Mouse (Mus musculus): ENCODE results near the gene Fzr1. TPM values are rescaled to one million over a fixed set of nuclear protein-coding genes. Genes with fewer than 3 reads are reported as not detected.

Fzr1 gene
- polyA plus RNA-seq, 1 experiment from 2014 or later = 51.4 TPM

- no peaks in the 10 kb centered on the region for H3K9me3 ChIP-seq (ENCODE audit: control insufficient read depth, low read length)
- ATAC-seq (ENCODE audit: low FRiP score, low TSS enrichment) (no peak), DNase-seq (ENCODE audit: low spot score) (no peak)
- H3K27me3 ChIP-seq (ENCODE audit: control insufficient read depth, insufficient read depth, low read length) = no peaks in the 10 kb centered on the region
- H3K27ac ChIP-seq (replicated peaks) = peak overlapping the region; percentile 89
- 71% methylated on average over 11 of the region's 11 CpGs for WGBS
- peaks cover 14% of the 10 kb centered on the region for H3K4me1 ChIP-seq (replicated peaks; ENCODE audit: control insufficient read depth, insufficient read depth)
- no peak overlapping the region for H3K4me3 ChIP-seq (ENCODE audit: low read depth, low read length)
- no peak overlapping the region for H3K4me2 ChIP-seq (replicated peaks; ENCODE audit: low read depth)
- no peaks in the 10 kb centered on the region for H3K36me3 ChIP-seq (ENCODE audit: control insufficient read depth, insufficient read depth, low read length)
- no peak overlapping the region for H3K9ac ChIP-seq (ENCODE audit: low read length)
- TF ChIP-seq CTCF (IDR thresholded peaks at IDR 0.05; ENCODE audit: low read depth) (no peak), EP300 (optimal IDR thresholded peaks at IDR 0.05) (no peak)
These were observed 44.0 kb downstream of the Fzr1 start for GRCm38 (mm10) chr10:81334324-81334723.

DNA sequence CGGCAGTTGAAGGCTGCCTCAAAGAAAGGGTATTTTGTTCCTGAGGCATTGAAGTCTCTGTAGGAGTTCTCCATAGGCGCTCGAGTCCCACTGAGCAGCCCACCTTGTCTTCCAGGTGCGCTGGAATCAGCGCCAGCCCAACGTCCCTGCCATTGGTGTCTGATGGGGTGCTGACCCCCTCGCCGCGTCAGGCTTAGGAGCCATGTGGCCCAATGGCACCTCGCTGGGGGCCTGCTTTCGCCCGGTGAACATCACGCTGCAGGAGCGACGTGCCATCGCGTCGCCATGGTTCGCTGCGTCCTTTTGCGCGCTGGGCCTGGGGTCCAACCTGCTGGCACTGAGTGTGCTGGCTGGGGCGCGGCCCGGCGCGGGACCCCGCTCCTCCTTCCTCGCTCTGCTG is 46.0 kb downstream of the Fzr1 start:
- Histone ChIP-seq H3K27me3 (ENCODE audit: control insufficient read depth, insufficient read depth, low read length) (no peaks in the 10 kb centered on the region), H3K9me3 (ENCODE audit: control insufficient read depth, low read length) (no peaks in the 10 kb centered on the region), H3K4me1 (replicated peaks; ENCODE audit: control insufficient read depth, insufficient read depth) (peaks cover 16% of the 10 kb centered on the region), H3K4me3 (ENCODE audit: low read depth, low read length) (peak overlapping the region; percentile 10; the same call in 1 of the 2 replicates), H3K4me2 (replicated peaks; ENCODE audit: low read depth) (no peak overlapping the region), H3K36me3 (ENCODE audit: control insufficient read depth, insufficient read depth, low read length) (no peaks in the 10 kb centered on the region), H3K9ac (ENCODE audit: low read length) (peak overlapping the region; percentile 38; the same call in 1 of the 2 replicates), H3K27ac (replicated peaks) (no peak overlapping the region)
- no peak for ATAC-seq (ENCODE audit: low FRiP score, low TSS enrichment)
- TF ChIP-seq EP300 (optimal IDR thresholded peaks at IDR 0.05) (no peak), CTCF (IDR thresholded peaks at IDR 0.05; ENCODE audit: low read depth) (no peak)
- no peak for DNase-seq (ENCODE audit: low spot score)
- 48% methylated on average over 29 of the region's 29 CpGs for WGBS

DNA sequence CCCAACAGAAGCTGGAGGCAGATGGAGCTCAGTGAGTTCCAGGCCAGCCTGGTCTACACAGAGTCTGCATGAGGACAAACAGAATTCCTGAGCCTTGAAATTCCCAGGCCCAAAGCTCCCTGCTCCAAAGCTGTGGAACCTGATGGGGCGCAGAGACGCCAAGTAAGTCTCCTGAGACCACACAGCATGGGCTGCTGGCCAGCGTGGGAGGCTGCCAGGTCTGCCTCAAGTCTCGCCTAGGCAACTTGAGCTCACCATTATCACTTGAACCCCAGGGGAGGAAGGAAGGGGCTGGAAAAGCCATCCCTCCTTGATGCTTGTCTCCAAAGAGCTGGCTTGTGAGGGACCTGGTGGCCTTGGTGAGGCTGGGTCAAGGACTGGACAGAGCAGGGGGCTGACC is 48.3 kb downstream of the Fzr1 start:
- H3K4me2 ChIP-seq (replicated peaks; ENCODE audit: low read depth) = peak overlapping the region; percentile 42
- no peak for DNase-seq (ENCODE audit: low spot score)
- no peak for ATAC-seq (ENCODE audit: low FRiP score, low TSS enrichment)
- peak overlapping the region; percentile 43; the same call in 1 of the 2 replicates for H3K9ac ChIP-seq (ENCODE audit: low read length)
- H3K9me3 ChIP-seq (ENCODE audit: control insufficient read depth, low read length) = no peaks in the 10 kb centered on the region
- TF ChIP-seq EP300 (optimal IDR thresholded peaks at IDR 0.05) = no peak
- H3K4me3 ChIP-seq (ENCODE audit: low read depth, low read length) = peak overlapping the region; percentile 6; the same call in 1 of the 2 replicates
- peaks cover 21% of the 10 kb centered on the region for H3K36me3 ChIP-seq (ENCODE audit: control insufficient read depth, insufficient read depth, low read length)
- H3K27me3 ChIP-seq (ENCODE audit: control insufficient read depth, insufficient read depth, low read length) = no peaks in the 10 kb centered on the region
- H3K27ac ChIP-seq (replicated peaks) = peak overlapping the region; percentile 92
- peaks cover 11% of the 10 kb centered on the region for H3K4me1 ChIP-seq (replicated peaks; ENCODE audit: control insufficient read depth, insufficient read depth)
- 44% methylated on average over 4 of the region's 4 CpGs for WGBS

DNA sequence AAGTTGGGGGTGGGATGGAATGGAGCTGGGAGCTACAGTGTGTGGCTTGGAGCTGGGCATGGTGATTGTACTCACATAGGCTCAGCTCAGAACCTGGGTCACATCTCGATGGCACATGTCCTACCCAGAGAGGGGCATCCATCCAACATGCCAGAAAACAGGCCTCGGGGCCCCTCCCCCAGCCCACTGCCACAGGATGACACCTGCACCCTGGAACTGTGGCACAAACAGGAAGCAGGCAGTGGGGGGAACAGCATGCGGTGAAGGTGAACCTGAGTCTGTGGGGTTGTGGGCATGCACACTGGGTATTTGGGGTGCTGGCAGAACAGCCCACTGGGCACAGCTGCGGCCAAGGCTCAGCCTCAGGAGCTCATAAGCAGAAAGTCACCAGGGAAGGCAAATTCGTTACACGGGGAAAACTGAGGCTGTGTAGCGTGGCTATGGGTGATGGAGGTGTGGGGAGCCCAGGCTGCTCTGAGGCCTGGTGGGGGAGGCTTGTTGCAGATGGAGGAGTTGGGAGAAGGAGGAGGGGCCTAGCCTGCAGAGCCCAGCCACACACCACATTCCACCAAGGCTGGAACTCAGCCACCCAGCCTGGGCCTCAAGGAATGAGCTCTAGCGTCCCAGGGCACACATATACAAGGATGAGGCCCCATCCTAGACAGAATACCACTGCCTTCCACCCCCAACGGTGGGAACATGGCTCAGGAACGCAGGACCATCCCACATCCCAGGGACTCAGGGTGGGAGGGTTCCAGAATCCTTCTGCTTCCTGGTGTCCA is 48.9 kb downstream of the Fzr1 start:
- DNase-seq (ENCODE audit: low spot score) = no peak
- Histone ChIP-seq H3K9me3 (ENCODE audit: control insufficient read depth, low read length) (no peaks in the 10 kb centered on the region), H3K27ac (replicated peaks) (peak overlapping the region; percentile 92), H3K36me3 (ENCODE audit: control insufficient read depth, insufficient read depth, low read length) (peaks cover 27% of the 10 kb centered on the region), H3K4me2 (replicated peaks; ENCODE audit: low read depth) (peak overlapping the region; percentile 57), H3K27me3 (ENCODE audit: control insufficient read depth, insufficient read depth, low read length) (no peaks in the 10 kb centered on the region), H3K4me3 (ENCODE audit: low read depth, low read length) (peak overlapping the region; percentile 25), H3K9ac (ENCODE audit: low read length) (peak overlapping the region; percentile 43), H3K4me1 (replicated peaks; ENCODE audit: control insufficient read depth, insufficient read depth) (peaks cover 11% of the 10 kb centered on the region)
- WGBS = 39% methylated on average over 10 of the region's 10 CpGs
- TF ChIP-seq CTCF (IDR thresholded peaks at IDR 0.05; ENCODE audit: low read depth) = no peak
- TF ChIP-seq EP300 (optimal IDR thresholded peaks at IDR 0.05) = no peak
- peak; percentile 75; the same call in 1 of the 2 replicates for ATAC-seq (ENCODE audit: low FRiP score, low TSS enrichment)

- peaks cover 11% of the 10 kb centered on the region for H3K4me1 ChIP-seq (replicated peaks; ENCODE audit: control insufficient read depth, insufficient read depth)
- H3K27me3 ChIP-seq (ENCODE audit: control insufficient read depth, insufficient read depth, low read length) = no peaks in the 10 kb centered on the region
- H3K4me2 ChIP-seq (replicated peaks; ENCODE audit: low read depth) = peak within 1 kb of the TSS; percentile 57
- H3K36me3 ChIP-seq (ENCODE audit: control insufficient read depth, insufficient read depth, low read length) = peaks cover 37% of the 10 kb centered on the region
- TF ChIP-seq CTCF (IDR thresholded peaks at IDR 0.05; ENCODE audit: low read depth) (peak; percentile 44), EP300 (optimal IDR thresholded peaks at IDR 0.05) (no peak)
- DNase-seq (ENCODE audit: low spot score) (no peak), ATAC-seq (ENCODE audit: low FRiP score, low TSS enrichment) (peak; percentile 30; the same call in 1 of the 2 replicates)
- peak within 1 kb of the TSS; percentile 92 for H3K27ac ChIP-seq (replicated peaks)
- no peaks in the 10 kb centered on the region for H3K9me3 ChIP-seq (ENCODE audit: control insufficient read depth, low read length)
- peak within 1 kb of the TSS; percentile 25 for H3K4me3 ChIP-seq (ENCODE audit: low read depth, low read length)
- WGBS = 8% methylated on average over 10 of the region's 10 CpGs
- H3K9ac ChIP-seq (ENCODE audit: low read length) = peak within 1 kb of the TSS; percentile 43
These were observed 49.9 kb downstream of the Fzr1 start, which contains the start of gene Tbxa2r for GRCm38 (mm10) chr10:81328386-81328785. Gene Tbxa2r, plus strand, starts transcription at chr10:81328731.

- H3K27me3 ChIP-seq (ENCODE audit: control insufficient read depth, insufficient read depth, low read length) = no peaks in the 10 kb centered on the region
- DNase-seq (ENCODE audit: low spot score) = no peak
- peaks cover 38% of the 10 kb centered on the region for H3K36me3 ChIP-seq (ENCODE audit: control insufficient read depth, insufficient read depth, low read length)
- peak overlapping the region; percentile 92 for H3K27ac ChIP-seq (replicated peaks)
- no peak overlapping the region for H3K4me3 ChIP-seq (ENCODE audit: low read depth, low read length)
- no peak for TF ChIP-seq EP300 (optimal IDR thresholded peaks at IDR 0.05)
- TF ChIP-seq CTCF (IDR thresholded peaks at IDR 0.05; ENCODE audit: low read depth) = no peak
- peaks cover 11% of the 10 kb centered on the region for H3K4me1 ChIP-seq (replicated peaks; ENCODE audit: control insufficient read depth, insufficient read depth)
- peak overlapping the region; percentile 43 for H3K9ac ChIP-seq (ENCODE audit: low read length)
- H3K4me2 ChIP-seq (replicated peaks; ENCODE audit: low read depth) = peak overlapping the region; percentile 57
- no peak for ATAC-seq (ENCODE audit: low FRiP score, low TSS enrichment)
- no peaks in the 10 kb centered on the region for H3K9me3 ChIP-seq (ENCODE audit: control insufficient read depth, low read length)
- WGBS = 35% methylated on average over 2 of the region's 2 CpGs
These were observed 50.4 kb downstream of the Fzr1 start for GRCm38 (mm10) chr10:81327959-81328358.

All from stomach, postnatal 0 days (tissue).